Mouse (Mus musculus) ES-CJ7 (cell line): Measurements from ENCODE around the gene Taf9.
A peak's percentile ranks its signal among the peaks of the same experiment; 100 is the strongest.

Source experiments
- DNase-seq: peaks from one replicate; pipeline ENCODE4 v3.0.0; 2011; ENCODE audit warnings: low read depth, low spot score

The Taf9 gene

GRCm38 (mm10) chr13:100651439-100652186 lies at the start of gene Taf9:
Gene Taf9, plus strand, starts transcription at chr13:100651579.
- DNase-seq, result no peak

- no peak for DNase-seq
Observed at GRCm38 (mm10) chr13:100602239-100602902, 49.0 kb upstream of the Taf9 start.

DNA sequence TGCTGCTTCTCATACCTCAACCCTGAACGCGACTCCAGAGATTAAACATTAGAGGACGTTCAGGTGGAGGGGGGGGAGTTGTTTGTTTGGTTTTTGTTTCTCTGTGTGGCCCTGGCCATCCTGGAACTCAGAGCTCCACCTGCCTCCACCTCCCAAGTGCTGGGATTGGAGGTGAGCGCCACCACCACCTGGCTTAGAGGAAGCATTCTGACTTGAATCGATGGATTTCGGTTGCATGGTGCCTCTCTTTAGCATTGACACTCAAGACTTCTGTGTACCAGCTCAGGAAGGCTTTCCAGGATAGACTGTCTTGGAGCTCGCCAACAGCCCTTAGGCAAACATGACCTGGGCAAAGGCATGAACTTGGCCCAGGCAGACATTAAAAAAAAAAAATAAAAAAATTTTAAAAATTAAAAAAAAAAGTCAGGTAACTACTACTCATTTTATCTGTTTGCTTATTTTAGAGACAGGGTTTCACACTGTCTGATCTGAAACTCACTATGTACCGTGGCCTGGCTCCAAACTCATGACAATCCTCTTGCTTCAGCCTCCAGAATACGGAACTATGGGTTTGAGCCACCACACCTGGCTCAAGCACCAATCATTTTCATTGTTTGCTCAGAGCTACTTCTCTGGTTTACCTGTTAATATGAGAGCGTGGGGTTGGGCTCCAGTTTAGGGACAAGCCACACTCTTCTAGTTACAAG lies 48.2 kb upstream of the Taf9 start:
- no peak for DNase-seq

- no peak for DNase-seq
Observed at GRCm38 (mm10) chr13:100603738-100604095, 47.7 kb upstream of the Taf9 start.

- DNase-seq, result no peak
Observed at GRCm38 (mm10) chr13:100605845-100606244, 45.5 kb upstream of the Taf9 start.

- DNase-seq, result peak; percentile 62
Observed at GRCm38 (mm10) chr13:100607756-100608155, 43.6 kb upstream of the Taf9 start.

DNA sequence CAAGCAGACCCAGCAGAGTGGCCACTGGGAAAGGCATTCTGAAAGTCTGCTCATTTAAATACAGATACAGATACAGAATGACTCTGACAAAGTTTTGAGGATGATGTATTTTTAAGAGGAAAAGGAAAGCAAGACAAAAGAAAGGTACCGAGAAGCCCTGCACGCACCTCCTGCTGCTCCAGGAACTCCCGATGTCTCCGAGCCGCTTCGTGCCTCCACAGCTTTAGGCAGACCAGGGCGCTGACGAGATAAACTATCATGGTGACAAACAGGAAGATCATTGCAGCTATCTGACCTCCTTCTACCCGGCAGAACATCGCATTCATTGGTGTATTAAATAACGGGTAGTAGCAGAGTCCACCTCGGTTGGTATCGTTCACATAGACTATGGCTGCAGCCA lies 40.1 kb upstream of the Taf9 start:
- no peak for DNase-seq

GRCm38 (mm10) chr13:100612251-100612650 lies 39.1 kb upstream of the Taf9 start:
- no peak for DNase-seq

DNA sequence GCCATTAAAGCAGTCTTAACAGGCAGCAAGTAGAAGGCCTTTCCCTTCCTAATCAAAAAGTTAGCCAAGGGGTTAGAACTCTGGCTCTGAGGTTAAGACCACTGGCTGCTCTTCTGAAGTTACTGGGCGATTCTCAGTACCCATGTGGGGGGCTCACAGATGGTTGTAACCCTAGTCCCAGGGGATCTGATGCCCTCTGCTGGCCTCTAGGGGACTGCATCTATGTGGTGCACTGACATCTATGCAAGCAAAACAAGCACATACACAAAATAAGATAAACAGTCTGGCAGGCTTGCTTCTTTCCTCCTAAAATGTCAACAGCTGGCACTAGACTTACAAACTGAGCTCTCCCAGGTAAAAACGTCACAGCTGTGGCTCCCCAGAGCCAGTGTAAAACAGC lies 38.5 kb upstream of the Taf9 start:
- peak; percentile 76 for DNase-seq

DNA sequence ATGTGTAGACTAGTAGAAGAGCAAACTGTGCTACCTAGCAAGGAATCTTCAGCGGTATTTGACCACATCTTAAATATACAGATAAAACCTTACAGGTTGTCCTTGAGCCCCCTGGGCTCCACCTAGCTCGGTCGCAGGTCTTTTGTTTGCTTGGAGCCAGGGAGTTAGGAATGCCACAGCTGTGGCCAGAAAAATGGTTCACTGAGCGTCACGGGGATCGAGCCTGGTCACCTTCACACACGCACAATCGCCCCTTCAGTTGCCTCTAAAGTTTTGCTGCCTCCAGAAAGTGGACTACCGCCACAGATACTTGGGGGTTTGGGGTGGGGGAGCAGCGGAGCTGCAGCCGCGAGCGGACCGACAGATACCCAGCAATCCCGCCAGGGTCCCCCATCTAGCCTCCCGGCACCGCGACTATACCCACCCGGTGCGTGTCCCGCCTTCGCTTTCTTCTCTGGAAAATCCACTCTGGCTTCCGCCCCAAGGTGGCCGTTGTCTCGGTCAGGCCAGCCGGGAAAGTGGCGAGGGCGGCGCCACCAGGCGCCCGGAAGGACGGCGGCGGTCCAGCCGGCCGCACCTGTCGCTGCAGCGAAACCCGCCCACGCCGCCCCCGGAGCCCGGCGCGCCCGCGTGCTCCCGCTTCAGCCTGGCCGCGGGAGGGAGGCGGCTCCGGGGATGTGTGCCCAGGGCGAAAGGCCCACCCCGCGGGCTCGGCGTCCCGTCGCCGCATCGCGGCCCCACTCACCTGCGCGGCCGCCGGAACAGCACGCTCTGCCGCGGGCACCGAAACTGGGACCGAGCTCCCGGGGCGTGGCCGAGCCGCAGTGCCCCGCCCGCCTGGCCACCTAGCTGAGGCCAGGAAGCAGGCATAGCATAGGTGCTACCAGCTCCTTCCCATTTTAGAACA lies 34.9 kb upstream of the Taf9 start, which contains the start of gene Marveld2:
Marveld2 (minus strand) TSS at position 791 of the 907 bp plus-strand sequence.
- peak; percentile 26 for DNase-seq

DNA sequence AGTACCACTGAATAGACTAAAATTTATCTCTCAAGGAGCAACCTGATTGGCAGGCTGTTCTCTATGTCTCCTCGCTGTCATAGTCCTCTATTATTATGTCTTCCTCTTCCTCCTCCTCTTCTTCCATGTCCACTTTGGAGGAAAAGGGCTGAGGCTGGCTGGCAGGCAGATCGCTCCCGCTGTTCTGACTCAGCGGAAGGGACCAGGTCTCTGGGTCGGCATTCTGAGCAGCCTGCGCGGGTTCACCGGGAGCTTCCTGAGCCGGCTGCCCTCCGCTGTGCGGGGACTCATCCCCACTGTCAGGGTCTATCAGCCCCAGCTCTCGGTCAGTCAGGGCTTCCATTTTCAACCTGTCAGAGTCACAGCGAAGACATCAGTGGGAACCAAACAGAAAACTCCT lies 33.8 kb upstream of the Taf9 start:
- no peak for DNase-seq

- DNase-seq, result no peak
Observed at GRCm38 (mm10) chr13:100622241-100622640, 29.1 kb upstream of the Taf9 start.

- DNase-seq, result no peak
Observed at GRCm38 (mm10) chr13:100634106-100634691, 17.2 kb upstream of the Taf9 start.

DNA sequence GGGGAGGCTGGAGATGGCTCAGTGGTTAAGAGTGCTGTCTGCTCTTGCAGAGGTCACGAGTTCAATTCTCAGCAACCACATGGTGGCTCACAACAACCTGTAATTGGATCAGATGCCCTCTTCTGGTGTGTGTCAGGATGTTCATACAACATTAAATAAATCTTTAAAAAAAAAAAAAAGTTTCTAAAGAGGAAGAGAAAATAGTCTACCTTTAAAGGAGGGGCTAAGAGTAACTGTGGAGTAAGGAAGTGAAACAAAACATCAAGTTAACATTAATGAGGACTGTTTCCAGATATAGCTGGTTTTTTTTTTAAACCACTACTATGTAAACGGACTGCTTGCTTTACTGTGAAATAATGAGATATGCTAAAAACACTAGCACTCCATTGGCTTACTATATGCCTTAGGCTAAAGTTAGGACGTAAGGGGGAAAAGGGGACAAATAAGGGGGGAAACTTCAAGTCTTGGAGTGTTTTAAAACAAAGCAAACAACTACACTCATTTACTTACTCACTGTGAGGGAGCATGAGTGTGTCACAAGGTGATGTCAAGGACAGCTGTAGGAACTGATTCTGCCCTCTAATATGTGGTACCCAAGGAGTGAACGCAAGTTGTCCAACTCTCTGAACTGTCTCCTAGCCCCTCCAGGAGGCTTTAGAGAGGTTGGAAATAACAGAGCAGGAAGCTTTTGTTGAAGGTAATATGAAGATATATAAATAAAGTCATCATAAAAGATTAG lies 8.7 kb upstream of the Taf9 start:
- no peak for DNase-seq

- DNase-seq, result no peak
Observed at GRCm38 (mm10) chr13:100648223-100648622, 3.2 kb upstream of the Taf9 start.

DNA sequence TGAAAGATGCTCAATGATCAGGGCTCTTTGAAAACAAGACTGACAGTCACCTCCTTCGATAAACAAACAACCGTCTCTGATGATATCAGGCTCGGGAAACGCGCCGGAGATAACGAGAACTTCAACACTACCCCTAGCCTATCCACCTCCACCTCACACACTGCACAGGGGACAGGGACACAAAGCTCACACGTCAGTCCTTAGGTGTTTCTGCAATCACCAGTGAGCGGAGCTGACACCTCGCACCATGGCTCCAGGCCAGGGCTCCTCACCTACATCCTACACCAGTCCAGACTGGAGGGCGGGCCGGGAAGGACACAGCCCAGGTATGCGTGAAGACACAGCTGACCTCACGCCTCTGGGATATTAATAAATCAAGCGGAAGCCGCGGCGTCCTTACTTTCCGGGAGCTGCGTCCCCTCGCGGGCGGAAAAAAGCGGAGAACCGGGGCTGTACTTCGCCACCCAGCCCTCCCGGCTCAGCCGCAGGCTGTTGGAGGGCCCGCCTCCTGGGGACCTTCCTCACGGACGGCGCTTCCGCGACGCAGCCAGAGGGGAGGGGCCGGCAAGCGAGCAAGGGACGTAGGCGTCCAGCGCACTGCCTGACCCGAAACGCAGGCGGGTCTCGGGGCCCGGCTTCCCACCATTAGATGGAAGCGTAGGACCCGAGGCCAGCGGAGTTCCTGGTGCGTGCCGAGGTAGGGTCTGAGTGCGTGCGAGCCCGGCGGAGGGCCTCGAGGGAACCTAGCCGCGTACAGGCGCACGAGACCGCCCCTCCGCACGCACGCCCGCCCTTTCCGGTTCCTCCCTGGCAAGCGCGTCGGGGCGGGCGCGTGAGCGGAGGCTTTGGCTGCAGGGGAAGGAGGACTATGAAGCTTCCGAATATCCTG lies 585 bp upstream of the Taf9 start, which contains the start of the genes Ak6 and Rad17:
Ak6 (plus strand) TSS at position 430 of the 889 bp plus-strand sequence.
Rad17 (minus strand) TSS at position 502 of the 889 bp plus-strand sequence.
- DNase-seq, result peak; percentile 93

DNA sequence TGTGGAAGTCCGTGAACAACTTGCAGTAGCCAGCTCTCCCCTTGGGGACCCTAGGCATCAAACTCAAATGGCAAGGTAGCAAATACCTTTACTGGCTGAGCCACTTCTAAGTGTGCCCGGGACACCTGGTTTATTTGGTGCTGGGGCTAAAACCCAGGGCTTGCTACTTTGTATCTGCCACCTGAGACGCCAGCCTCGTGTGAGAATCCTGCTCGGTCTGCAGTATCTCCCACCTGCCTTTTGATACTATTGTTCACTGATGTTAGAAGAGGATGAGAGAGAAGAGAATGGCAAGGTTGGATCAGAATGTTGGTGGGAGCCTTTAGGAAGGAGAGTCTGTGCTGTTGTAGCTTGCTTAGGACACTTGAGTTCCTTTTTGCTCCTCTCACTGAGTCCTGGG lies 6.7 kb downstream of the Taf9 start:
- DNase-seq, result no peak

- peak; percentile 82 for DNase-seq
Observed at GRCm38 (mm10) chr13:100659864-100660456, 8.6 kb downstream of the Taf9 start.
